Mouse (Mus musculus): ENCODE measurements around the gene Ly75.

DNA sequence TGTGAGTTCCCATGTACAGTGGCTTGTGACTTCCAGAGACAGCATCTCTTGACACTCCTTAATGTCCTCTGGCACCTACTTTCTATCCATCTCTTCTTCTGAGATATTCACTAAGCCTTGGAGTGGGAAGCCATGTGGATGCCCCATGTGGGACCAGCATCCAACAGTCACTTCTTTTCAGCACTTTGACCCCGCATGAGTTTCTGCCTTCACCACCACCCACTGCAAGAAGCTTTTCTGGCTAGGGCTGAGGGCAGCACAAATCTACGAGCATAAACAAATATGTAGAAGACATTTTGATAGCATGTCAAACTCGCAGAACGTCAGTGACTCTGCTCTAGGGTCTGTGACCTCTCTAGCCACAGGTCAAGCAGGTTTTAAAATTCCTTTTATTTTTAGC lies 9.2 kb upstream of the Ly75 start:
- no peak for TF ChIP-seq CTCF (IDR thresholded peaks at IDR 0.05; ENCODE audit: extremely low read depth, insufficient read length, insufficient replicate concordance, low read depth, low read length)
- TF ChIP-seq POLR2A (IDR thresholded peaks at IDR 0.05; ENCODE audit: low read depth, low read length), result no peak
